Mouse (Mus musculus): Measurements from ENCODE around the gene Morn1. TPM values are rescaled to one million over a fixed set of nuclear protein-coding genes. Genes with fewer than 3 reads are reported as not detected.

Gene Morn1
- total and polyA plus RNA-seq, 3 experiments: 3.8 to 8.7 (median 4.0) TPM

DNA sequence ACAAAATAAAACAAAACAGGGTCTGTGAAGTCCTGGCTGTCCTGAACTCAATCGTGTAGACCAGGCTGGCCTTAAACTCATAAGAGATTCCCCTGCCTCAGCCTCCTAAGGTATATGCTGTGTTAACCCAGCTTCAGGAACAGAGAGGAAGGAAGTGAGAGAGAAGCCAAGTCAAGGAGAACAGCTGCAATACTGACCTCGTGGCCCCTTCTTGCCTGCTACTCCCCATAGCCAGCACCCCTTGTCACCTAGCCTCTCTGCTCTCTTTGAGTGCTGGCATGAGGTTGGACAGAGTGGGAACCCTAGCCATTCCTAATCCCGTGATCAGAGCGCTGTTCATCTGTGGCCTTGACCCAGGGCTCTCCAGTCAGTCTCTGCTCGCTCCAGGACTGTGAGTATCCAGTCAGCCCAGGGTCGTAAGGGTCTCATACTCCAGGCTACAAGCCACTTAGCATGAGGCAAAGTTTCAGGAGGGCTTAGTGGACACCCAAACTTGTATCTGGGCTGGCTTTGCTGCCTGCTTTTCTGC, 35.6 kb downstream of the Morn1 start:
- H3K4me3 ChIP-seq (replicated peaks in 1 of 3; ENCODE audit: low read depth in 2 of 3, low read length in 2 of 3, poor library complexity in 1 of 3): no peak overlapping the region
- in situ Hi-C loops (cut with MboI; ENCODE audit: low pct_ligation_motif_present, low pct_unique_long_range_greater_than_20kb, low sequenced_read_pairs): no loop called here

GRCm38 (mm10) chr4:155122444-155123040, 36.2 kb downstream of the Morn1 start:
- Histone ChIP-seq H3K36me3 (replicated peaks in 1 of 2; ENCODE audit: control insufficient read depth in 1 of 2, insufficient read depth in 1 of 2, low read length in 1 of 2) (peaks cover 0 to 28% of the 10 kb centered on the region in 2 experiments), H3K79me2 (replicated peaks; ENCODE audit: control insufficient read depth, extremely low read depth, insufficient read depth, poor library complexity, severe bottlenecking) (no peaks in the 10 kb centered on the region), H3K4me2 (ENCODE audit: insufficient read depth, low read depth, poor library complexity, severe bottlenecking) (no peak overlapping the region), H3K27me3 (replicated peaks) (no peaks in the 10 kb centered on the region), H3K4me1 (ENCODE audit: control insufficient read depth in 1 of 2, insufficient read depth in 2 of 2) (peaks cover 24 to 52% of the 10 kb centered on the region in 2 experiments), H3K9me3 (replicated peaks; ENCODE audit: low read length) (peaks cover 4% of the 10 kb centered on the region), H3K27ac (ENCODE audit: insufficient read depth, low read depth) (no peak overlapping the region), H3K9ac (ENCODE audit: insufficient read depth, low read depth) (no peak overlapping the region), H3K4me3 (replicated peaks in 1 of 3; ENCODE audit: low read depth in 2 of 3, low read length in 2 of 3, poor library complexity in 1 of 3) (no peak overlapping the region)
- no peak for DNase-seq (ENCODE audit: extremely low read depth)
- no peak for TF ChIP-seq GABPA (IDR thresholded peaks at IDR 0.05; ENCODE audit: insufficient replicate concordance, low read depth, low read length)
- TF ChIP-seq ZMIZ1 (IDR thresholded peaks at IDR 0.05; ENCODE audit: low read depth, low read length): no peak
- no peak for TF ChIP-seq ZC3H11A (IDR thresholded peaks at IDR 0.05; ENCODE audit: low read depth, low read length)
- no peak for TF ChIP-seq TCF12 (IDR thresholded peaks at IDR 0.05; ENCODE audit: low read depth, low read length)
- no peak for TF ChIP-seq UBTF (IDR thresholded peaks at IDR 0.05; ENCODE audit: low read depth, low read length)
- TF ChIP-seq JUND (conservative IDR thresholded peaks at IDR 0.05; ENCODE audit: low read depth, low read length): no peak
- no peak for TF ChIP-seq NELFE (IDR thresholded peaks at IDR 0.05; ENCODE audit: low read depth, low read length)
- TF ChIP-seq USF1 (IDR thresholded peaks at IDR 0.05; ENCODE audit: low read depth, low read length): no peak
- TF ChIP-seq CHD2 (IDR thresholded peaks at IDR 0.05; ENCODE audit: low read length): no peak
- in situ Hi-C loops (cut with MboI; ENCODE audit: low pct_ligation_motif_present, low pct_unique_long_range_greater_than_20kb, low sequenced_read_pairs) (no loop called here), dilution Hi-C loops (cut with MboI; ENCODE audit: extremely low pct_ligation_motif_present, extremely low pct_unique_long_range_greater_than_20kb, low sequenced_read_pairs) (no loop called here)

More for the DNA sequence above, 35.6 kb downstream of the Morn1 start:
- peaks cover 4% of the 10 kb centered on the region for H3K9me3 ChIP-seq (replicated peaks; ENCODE audit: low read length)
- H3K27me3 ChIP-seq (replicated peaks): no peaks in the 10 kb centered on the region
- peaks cover 0 to 27% of the 10 kb centered on the region in 2 experiments for H3K36me3 ChIP-seq (replicated peaks in 1 of 2; ENCODE audit: control insufficient read depth in 1 of 2, insufficient read depth in 1 of 2, low read length in 1 of 2)
- peaks cover 25 to 52% of the 10 kb centered on the region in 2 experiments for H3K4me1 ChIP-seq (ENCODE audit: control insufficient read depth in 1 of 2, insufficient read depth in 2 of 2)
- H3K4me2 ChIP-seq (ENCODE audit: insufficient read depth, low read depth, poor library complexity, severe bottlenecking): no peak overlapping the region
- H3K27ac ChIP-seq (ENCODE audit: insufficient read depth, low read depth): no peak overlapping the region
- dilution Hi-C loops (cut with MboI; ENCODE audit: extremely low pct_ligation_motif_present, extremely low pct_unique_long_range_greater_than_20kb, low sequenced_read_pairs): no loop called here
- TF ChIP-seq MYC (IDR thresholded peaks at IDR 0.05; ENCODE audit: low read depth, low read length): no peak
- TF ChIP-seq CHD1 (IDR thresholded peaks at IDR 0.05; ENCODE audit: low read depth, low read length): no peak
- TF ChIP-seq HCFC1 (IDR thresholded peaks at IDR 0.05; ENCODE audit: low read depth, low read length): no peak
- TF ChIP-seq EP300 (IDR thresholded peaks at IDR 0.05; ENCODE audit: low read length): no peak
- TF ChIP-seq USF1 (IDR thresholded peaks at IDR 0.05; ENCODE audit: low read depth, low read length): no peak
- TF ChIP-seq KAT2A (IDR thresholded peaks at IDR 0.05; ENCODE audit: insufficient replicate concordance, low read length): no peak
- TF ChIP-seq JUN (IDR thresholded peaks at IDR 0.05; ENCODE audit: insufficient read depth, low read depth, low read length): no peak
- no peak for TF ChIP-seq TBP (conservative IDR thresholded peaks at IDR 0.05; ENCODE audit: low read depth, low read length)
- TF ChIP-seq E2F4 (IDR thresholded peaks at IDR 0.05; ENCODE audit: insufficient replicate concordance, low read depth, low read length): no peak
- no peak for TF ChIP-seq ZMIZ1 (IDR thresholded peaks at IDR 0.05; ENCODE audit: low read depth, low read length)
- TF ChIP-seq CHD2 (IDR thresholded peaks at IDR 0.05; ENCODE audit: low read length): no peak
- TF ChIP-seq ETS1 (conservative IDR thresholded peaks at IDR 0.05; ENCODE audit: low read depth, low read length): no peak
- TF ChIP-seq ELF1 (IDR thresholded peaks at IDR 0.05; ENCODE audit: low read depth, low read length): no peak
- no peak for TF ChIP-seq RAD21 (IDR thresholded peaks at IDR 0.05; ENCODE audit: low read depth, low read length)
- H3K79me2 ChIP-seq (replicated peaks; ENCODE audit: control insufficient read depth, extremely low read depth, insufficient read depth, poor library complexity, severe bottlenecking): no peaks in the 10 kb centered on the region
- no peak for DNase-seq (ENCODE audit: extremely low read depth)
- H3K9ac ChIP-seq (ENCODE audit: insufficient read depth, low read depth): no peak overlapping the region

All from CH12.LX (cell line).